Mouse (Mus musculus) adrenal gland, postnatal 10 days (tissue): ENCODE data around the gene Fbl. TPM values are rescaled to one million over a fixed set of nuclear protein-coding genes. Genes with fewer than 3 reads are reported as not detected.
"Not testable (repeated sequence)": the region's sequence is repeated elsewhere in the genome, so short reads cannot be mapped to it uniquely, and the experiment has no call there.

Source experiments
- DNase-seq: peaks from one replicate; pipeline ENCODE4 v3.0.0; 2021; ENCODE audit warnings: mixed read lengths
- total RNA-seq, 2 experiments: library from RNA; stranded (reverse); gene quantifications; 2 replicates each; pipeline ENCODE4 v1.2.3; 2021

The Fbl gene
- total RNA-seq, 2 experiments from 2014 or later = 84.3 to 96.3 TPM

- DNase-seq = no peak
Measured at GRCm38 (mm10) chr7:28191903-28192302, 22.4 kb downstream of the Fbl start.

- no peak for DNase-seq
Measured at GRCm38 (mm10) chr7:28195414-28196098, 26.0 kb downstream of the Fbl start.

- peak; percentile 54 for DNase-seq
Measured at GRCm38 (mm10) chr7:28196528-28196927, 27.0 kb downstream of the Fbl start.

- DNase-seq = no peak
Measured at GRCm38 (mm10) chr7:28199054-28199453, 29.5 kb downstream of the Fbl start.

GRCm38 (mm10) chr7:28203207-28204108 is 33.9 kb downstream of the Fbl start:
- DNase-seq = peak; percentile 75

- peak; percentile 59 for DNase-seq
Measured at GRCm38 (mm10) chr7:28206044-28206600, 36.6 kb downstream of the Fbl start.

GRCm38 (mm10) chr7:28208396-28208987 is 39.0 kb downstream of the Fbl start:
- DNase-seq = no peak

- peak; percentile 78 for DNase-seq
Measured at GRCm38 (mm10) chr7:28208988-28209508, 39.5 kb downstream of the Fbl start.

- DNase-seq = no peak
Measured at GRCm38 (mm10) chr7:28210731-28211130, 41.2 kb downstream of the Fbl start.

- peak; percentile 89 for DNase-seq
Measured at GRCm38 (mm10) chr7:28214142-28214541, 44.6 kb downstream of the Fbl start.

- DNase-seq = not testable (repeated sequence)
Measured at GRCm38 (mm10) chr7:28215950-28216349, 46.4 kb downstream of the Fbl start.

- not testable (repeated sequence) for DNase-seq
Measured at GRCm38 (mm10) chr7:28217811-28218210, 48.3 kb downstream of the Fbl start.

- DNase-seq = peak; percentile 50
Measured at GRCm38 (mm10) chr7:28218951-28219740, 49.6 kb downstream of the Fbl start.

GRCm38 (mm10) chr7:28226836-28227235 is 57.3 kb downstream of the Fbl start:
- not testable (repeated sequence) for DNase-seq

GRCm38 (mm10) chr7:28227421-28227820 is 57.9 kb downstream of the Fbl start:
- DNase-seq = not testable (repeated sequence)

Other genes starting within 250 kb of the Fbl start
- gene Zfp974, start 240.2 kb upstream of the Fbl start, total RNA-seq = 10 to 100 TPM in 1 of 2 experiments, 1 to 10 TPM in 1; 8.9 to 12.8 TPM
- gene Zfp780b, start 190.5 kb upstream of the Fbl start, total RNA-seq = 10 to 100 TPM in 1 of 2 experiments, 1 to 10 TPM in 1; 8.9 to 13.1 TPM
- 1 to 10 TPM; 2.3 to 3.0 TPM for gene Zfp850, start 155.6 kb upstream of the Fbl start, total RNA-seq
- 100 to 1,000 TPM; 137 to 148 TPM for gene Psmc4, start 119.6 kb upstream of the Fbl start, total RNA-seq
- gene Fcgbp, start 98.5 kb upstream of the Fbl start, total RNA-seq = not detected
- not detected for gene 9530053A07Rik, start 40.2 kb upstream of the Fbl start, total RNA-seq
- gene Dyrk1b, start 9.8 kb downstream of the Fbl start, total RNA-seq = 10 to 100 TPM; 35.6 to 48.1 TPM
- 10 to 100 TPM; 22.8 to 34.9 TPM for gene Eid2, start 98.2 kb downstream of the Fbl start, total RNA-seq
- gene Eid2b, start 108.0 kb downstream of the Fbl start, total RNA-seq = 10 to 100 TPM; 13.4 to 15.7 TPM
- 1 to 10 TPM in 1 of 2 experiments, not detected in 1; 1.2 TPM for gene Selenov, start 121.5 kb downstream of the Fbl start, total RNA-seq
- gene Dll3, start 132.5 kb downstream of the Fbl start, total RNA-seq = under 1 TPM; 0.33 to 0.36 TPM
- 100 to 1,000 TPM; 108 to 114 TPM for gene Timm50, start 142.4 kb downstream of the Fbl start, total RNA-seq
- 100 to 1,000 TPM in 1 of 2 experiments, 10 to 100 TPM in 1; 86.6 to 103 TPM for gene Supt5, start 169.0 kb downstream of the Fbl start, total RNA-seq
- 1,000 to 10,000 TPM; 1,220 to 1,241 TPM for gene Rps16, start 180.9 kb downstream of the Fbl start, total RNA-seq
- 10 to 100 TPM; 27.9 to 37.0 TPM for gene Plekhg2, start 202.9 kb downstream of the Fbl start, total RNA-seq
- gene Zfp36, start 210.5 kb downstream of the Fbl start, total RNA-seq = 10 to 100 TPM; 11.4 to 27.2 TPM
- 10 to 100 TPM; 19.8 to 25.9 TPM for gene Med29, start 223.0 kb downstream of the Fbl start, total RNA-seq
- 10 to 100 TPM; 56.5 to 59.2 TPM for gene Paf1, start 223.2 kb downstream of the Fbl start, total RNA-seq